18 mouse cellular contexts compared by ENCODE assay signal in the genomic region with DNA sequence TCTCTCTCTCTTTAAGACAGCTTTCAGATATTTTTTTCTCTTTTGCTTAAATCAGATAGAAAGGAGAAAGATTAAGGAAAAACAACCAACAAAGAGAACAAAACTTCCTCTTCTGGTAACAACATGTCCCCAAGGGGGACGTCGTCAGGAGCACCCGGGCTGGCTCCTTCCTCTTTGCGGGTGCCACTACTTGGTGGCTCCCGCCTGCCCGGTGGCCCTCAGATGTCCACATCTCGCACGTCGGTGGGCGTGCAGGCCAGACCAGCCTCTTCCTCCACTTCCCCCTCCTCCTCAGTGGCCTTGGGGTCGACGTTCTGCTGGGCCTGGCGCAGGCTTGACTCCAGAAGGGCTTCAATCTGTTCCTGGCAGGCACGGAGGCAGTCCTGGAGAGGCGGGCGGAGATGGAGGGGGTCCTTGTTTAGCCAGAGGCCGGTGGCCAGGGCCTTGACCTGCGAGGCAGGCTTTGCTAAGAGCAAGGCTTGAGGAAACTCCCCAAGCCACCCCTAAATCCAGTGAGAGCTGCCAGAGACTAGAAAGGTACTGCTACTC. TPM values are rescaled to one million over a fixed set of nuclear protein-coding genes. Genes with fewer than 3 reads are reported as not detected.
A peak's percentile ranks its signal among the peaks of the same experiment; 100 is the strongest.
DNase-seq lines count a peak whose midpoint lies in the region; ATAC-seq and TF ChIP-seq lines count a peak whose summit lies in the region.
"Had no signal": no experiment of that assay in that cellular context is flagged by ENCODE, and none has a peak within 500 bp of the region (broad histone marks: within the 10 kb centered on the region; RNA-seq: fewer than 3 reads in every experiment).

No protein-coding gene starts in this region.

- H3K9me3 ChIP-seq in intestine, postnatal 0 days (ENCODE audit: control insufficient read depth): no peaks in the 10 kb centered on the region
- no peaks in the 10 kb centered on the region for H3K9me3 ChIP-seq in midbrain, embryonic 15.5 days
- H3K9me3 ChIP-seq: embryonic facial prominence, embryonic 12.5 days; forebrain, embryonic 12.5 days; intestine, embryonic 15.5 days; lung, embryonic 15.5 days; neural tube, embryonic 15.5 days had no signal

- H3K4me2 ChIP-seq in intestine, postnatal 0 days (replicated peaks; ENCODE audit: low read depth): no peak overlapping the region
- no peak overlapping the region for H3K4me2 ChIP-seq in midbrain, embryonic 15.5 days
- H3K4me2 ChIP-seq: embryonic facial prominence, embryonic 12.5 days; forebrain, embryonic 12.5 days; intestine, embryonic 15.5 days; lung, embryonic 15.5 days; neural tube, embryonic 15.5 days had no signal

- 75% methylated on average over 18 of the region's 18 CpGs for WGBS in intestine, postnatal 0 days
- WGBS in midbrain, embryonic 15.5 days: 74% methylated on average over 18 of the region's 18 CpGs

- intact Hi-C loops in left cerebral cortex, postnatal 4 days (cut with DNase I): no loop called here

- H3K27me3 ChIP-seq in splenic B cell, adult 2 months (ENCODE audit: control insufficient read depth, insufficient read depth, low read length, poor library complexity, severe bottlenecking): no peaks in the 10 kb centered on the region
- no peaks in the 10 kb centered on the region for H3K27me3 ChIP-seq in intestine, postnatal 0 days (replicated peaks; ENCODE audit: control insufficient read depth, insufficient read depth, low read length)
- H3K27me3 ChIP-seq in midbrain, embryonic 15.5 days (replicated peaks): no peaks in the 10 kb centered on the region
- H3K27me3 ChIP-seq: embryonic facial prominence, embryonic 12.5 days; forebrain, embryonic 12.5 days; intestine, embryonic 15.5 days; lung, embryonic 15.5 days; neural tube, embryonic 15.5 days had no signal

- ATAC-seq in cerebellum, adult (ENCODE audit: insufficient number of reproducible peaks, low FRiP score, low TSS enrichment): no peak
- ATAC-seq in common myeloid progenitor, adult 5-6 weeks (replicated peaks; ENCODE audit: low read depth, poor library complexity, severe bottlenecking): peak; percentile 41
- no peak for ATAC-seq in intestine, postnatal 0 days
- ATAC-seq in midbrain, embryonic 15.5 days (replicated peaks): no peak
- ATAC-seq: intestine, embryonic 15.5 days had no signal

- no peak overlapping the region for H3K4me3 ChIP-seq in intestine, postnatal 0 days (ENCODE audit: low read depth, low read length)
- H3K4me3 ChIP-seq in midbrain, embryonic 15.5 days: no peak overlapping the region
- H3K4me3 ChIP-seq: embryonic facial prominence, embryonic 12.5 days; forebrain, embryonic 12.5 days; intestine, embryonic 15.5 days; lung, embryonic 15.5 days; neural tube, embryonic 15.5 days had no signal

- no peak overlapping the region for H3K27ac ChIP-seq in intestine, postnatal 0 days (ENCODE audit: low read depth, low read length)
- no peak overlapping the region for H3K27ac ChIP-seq in midbrain, embryonic 15.5 days
- H3K27ac ChIP-seq: forebrain, embryonic 12.5 days; intestine, embryonic 15.5 days; lung, embryonic 15.5 days; neural tube, embryonic 15.5 days had no signal

- H3K36me3 ChIP-seq in splenic B cell, adult 2 months (ENCODE audit: control insufficient read depth, insufficient read depth, low read length, poor library complexity, severe bottlenecking): 0 out of 2 replicates have a peak, but pooled peaks cover 2% of the 10 kb centered on the region
- H3K36me3 ChIP-seq in intestine, postnatal 0 days (ENCODE audit: control insufficient read depth, insufficient read depth): peaks cover 54% of the 10 kb centered on the region
- H3K36me3 ChIP-seq in midbrain, embryonic 15.5 days (replicated peaks): no peaks in the 10 kb centered on the region; the same call in 1 of the 2 replicates
- H3K36me3 ChIP-seq: neural tube, embryonic 15.5 days had no signal

- no peak for TF ChIP-seq CTCF in intestine, postnatal 0 days (IDR thresholded peaks at IDR 0.05; ENCODE audit: low read depth)

- H3K9ac ChIP-seq in intestine, postnatal 0 days (ENCODE audit: low read depth, low read length): no peak overlapping the region
- no peak overlapping the region for H3K9ac ChIP-seq in midbrain, embryonic 15.5 days
- H3K9ac ChIP-seq: embryonic facial prominence, embryonic 12.5 days; forebrain, embryonic 12.5 days; intestine, embryonic 15.5 days; lung, embryonic 15.5 days; neural tube, embryonic 15.5 days had no signal

- peak; percentile 66 to 80 for DNase-seq in cerebellum, postnatal 10 days
- peak; percentile 53 for DNase-seq in left cerebral cortex, postnatal 4 days
- no peak for DNase-seq in left cerebral cortex, adult 18-20 months (ENCODE audit: low spot score in 2 of 2)
- DNase-seq in splenic B cell, adult 2 months (ENCODE audit: low read depth, low spot score): peak; percentile 38
- DNase-seq: heart, postnatal 36 days; right cerebral cortex, postnatal 25 days had no signal

- no peaks in the 10 kb centered on the region for H3K4me1 ChIP-seq in intestine, postnatal 0 days (replicated peaks; ENCODE audit: control insufficient read depth, insufficient read depth, low read length)
- peaks cover 18% of the 10 kb centered on the region for H3K4me1 ChIP-seq in midbrain, embryonic 15.5 days

RNA-seq across cellular contexts. Expression of a gene that starts 7.3 kb away (rescaled TPM):
- total RNA-seq in left cerebral cortex, postnatal 4 days (2021): 10 to 100 TPM; 27.5 to 30.5 TPM
- 10 to 100 TPM; 42.9 to 57.5 TPM for total RNA-seq in left cerebral cortex, adult 18-20 months (2021)
- 15.9 and 18.0 TPM in 2 replicates for total RNA-seq in common myeloid progenitor, adult 5-6 weeks (2017)
- 41.5 and 42.9 TPM in 2 replicates for polyA plus RNA-seq in intestine, postnatal 0 days (2015; fragmentation: Nextera tagmentation; extraction: Ambion mirVana)
- 39.4 and 40.8 TPM in 2 replicates for polyA plus RNA-seq in midbrain, embryonic 15.5 days (2015; fragmentation: Nextera tagmentation; extraction: Ambion mirVana)

RNA-seq across cellular contexts. Expression of a gene that starts 17.6 kb away (rescaled TPM):
- total RNA-seq in left cerebral cortex, postnatal 4 days (2021): 10 to 100 TPM; 33.5 to 36.0 TPM
- total RNA-seq in left cerebral cortex, adult 18-20 months (2021): 10 to 100 TPM; 27.0 to 27.2 TPM
- 42.8 and 51.7 TPM in 2 replicates for total RNA-seq in common myeloid progenitor, adult 5-6 weeks (2017)
- 16.2 and 21.1 TPM in 2 replicates for polyA plus RNA-seq in intestine, postnatal 0 days (2015; fragmentation: Nextera tagmentation; extraction: Ambion mirVana)
- 32.2 and 33.6 TPM in 2 replicates for polyA plus RNA-seq in midbrain, embryonic 15.5 days (2015; fragmentation: Nextera tagmentation; extraction: Ambion mirVana)

RNA-seq across cellular contexts. Expression of a gene that starts 36.1 kb away (rescaled TPM):
- under 1 TPM; 0.26 to 0.62 TPM for total RNA-seq in left cerebral cortex, postnatal 4 days (2021)
- total RNA-seq in left cerebral cortex, adult 18-20 months (2021): not detected
- not detected in 2 replicates for total RNA-seq in common myeloid progenitor, adult 5-6 weeks (2017)
- polyA plus RNA-seq in intestine, postnatal 0 days (2015; fragmentation: Nextera tagmentation; extraction: Ambion mirVana): 51.7 and 76.9 TPM in 2 replicates
- polyA plus RNA-seq in midbrain, embryonic 15.5 days (2015; fragmentation: Nextera tagmentation; extraction: Ambion mirVana): 26.7 and 26.8 TPM in 2 replicates
- total RNA-seq: gastrocnemius, postnatal 25 days; heart, postnatal 36 days; layer of hippocampus, adult 18-20 months; left cerebral cortex, postnatal 36 days had no signal
- polyA plus RNA-seq: lung, embryonic 15.5 days had no signal

Comparison
In these comparisons a context has a peak if more than half of its experiments do, and no peak if none do; other contexts are left out.
1. DNase-seq: peak in cerebellum, postnatal 10 days (2 of 2), left cerebral cortex, postnatal 4 days (single experiment) and splenic B cell, adult 2 months (single experiment); none in left cerebral cortex, adult 18-20 months (0 of 2).